Mouse (Mus musculus) cortical plate, adult 2 months (tissue): ENCODE data around the gene Hapln2.

ENCODE experiments used
- CTCF ChIP-seq: fragments of 200-500 bp; IDR thresholded peaks from 2 replicates; pipeline ENCODE4 v1.5.1; 2011; ENCODE audit warnings: mild to moderate bottlenecking, control low read depth, low read length; ENCODE audit not compliant: insufficient read depth; ENCODE audit errors: extremely low read depth
- POLR2A ChIP-seq: fragments of 200-500 bp; IDR thresholded peaks from 2 replicates; pipeline ENCODE4 v1.6.1; 2011; ENCODE audit warnings: mild to moderate bottlenecking, low read length, control low read depth; ENCODE audit not compliant: insufficient read depth; ENCODE audit errors: extremely low read depth

GRCm38 (mm10) chr3:87986868-87987267 is 40.5 kb downstream of the Hapln2 start:
- peak; percentile 91 for TF ChIP-seq CTCF
- TF ChIP-seq POLR2A, result no peak
